Mouse (Mus musculus): ENCODE measurements at regions not wholly inside any gene's neighbourhood (a gene's known extent, or its start where the extent isn't known, plus 50 kb on each side); places are given as distances from the start of the nearest gene placed in this dataset.

DNA sequence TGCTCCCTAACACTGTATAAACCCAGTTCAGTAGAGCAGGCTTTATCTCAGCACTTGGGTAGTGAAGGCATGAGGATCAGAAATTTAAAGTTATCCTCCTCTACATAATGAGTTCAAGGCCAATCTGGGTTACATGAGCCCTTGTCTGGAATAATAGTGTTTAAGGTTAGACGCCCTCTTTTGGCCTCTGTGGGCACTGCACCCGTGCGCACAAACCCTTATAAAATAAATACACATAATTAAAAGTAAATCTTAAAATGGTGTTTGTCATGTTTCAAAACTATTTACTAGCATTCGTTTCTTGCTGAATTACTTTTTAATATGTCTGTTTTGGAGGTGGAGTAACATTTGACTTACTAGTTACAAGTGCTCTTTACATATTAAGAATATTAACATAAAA is 271.2 kb downstream of the Cyp26b1 start:
- no peak for TF ChIP-seq NANOG (IDR thresholded peaks at IDR 0.05; ENCODE audit: borderline replicate concordance, low read length)
- peak; percentile 75 for TF ChIP-seq CTCF (conservative IDR thresholded peaks at IDR 0.05; ENCODE audit: low read length)
- TF ChIP-seq POU5F1 (IDR thresholded peaks at IDR 0.05; ENCODE audit: borderline replicate concordance, low read length) = no peak

Measured in E14TG2a.4 (cell line).